Mouse (Mus musculus) midbrain, embryonic 13.5 days (tissue): ENCODE measurements at regions not wholly inside any gene's neighbourhood (a gene's known extent, or its start where the extent isn't known, plus 50 kb on each side); places are given as distances from the start of the nearest gene placed in this dataset.

Experiments
- ATAC-seq: fragments of 200-750 bp; cut with Nextera tagmentation; 2 replicates; pipeline ENCODE4 v1.8.0; 2017; ENCODE audit warnings: mild to moderate bottlenecking, moderate TSS enrichment, moderate library complexity
- H3K27ac ChIP-seq: fragments of 300-500 bp; sonication (generic); 2 replicates; pipeline ENCODE4 v1.5.1; 2015; ENCODE audit warnings: inconsistent platforms, mild to moderate bottlenecking, moderate library complexity
- H3K27me3 ChIP-seq: fragments of 300-500 bp; sonication (generic); 2 replicates; pipeline ENCODE4 v1.6.1; 2015; ENCODE audit warnings: mild to moderate bottlenecking, inconsistent platforms
- H3K36me3 ChIP-seq: fragments of 300-500 bp; sonication (generic); 2 replicates; pipeline ENCODE4 v1.6.1; 2015; ENCODE audit warnings: mild to moderate bottlenecking, inconsistent platforms
- H3K4me1 ChIP-seq: fragments of 300-500 bp; sonication (generic); replicated peaks from 2 replicates; pipeline ENCODE4 v1.6.1; 2015; ENCODE audit warnings: inconsistent platforms
- H3K4me2 ChIP-seq: fragments of 300-500 bp; sonication (generic); replicated peaks from 2 replicates; pipeline ENCODE4 v1.6.1; 2015; ENCODE audit warnings: moderate library complexity, mild to moderate bottlenecking, inconsistent platforms
- H3K4me3 ChIP-seq: fragments of 300-500 bp; sonication (generic); replicated peaks from 2 replicates; pipeline ENCODE4 v1.5.1; 2015; ENCODE audit warnings: mild to moderate bottlenecking, inconsistent platforms
- H3K9ac ChIP-seq: fragments of 300-500 bp; sonication (generic); replicated peaks from 2 replicates; pipeline ENCODE4 v1.6.1; 2015; ENCODE audit warnings: mild to moderate bottlenecking, inconsistent platforms
- H3K9me3 ChIP-seq: fragments of 300-500 bp; sonication (generic); 2 replicates; pipeline ENCODE4 v1.6.1; 2016; ENCODE audit warnings: mild to moderate bottlenecking, inconsistent platforms
- WGBS: fragments of 180-500 bp; shearing (Covaris S2); methylation state at CpG from one replicate; pipeline ENCODE4 v1.1.7; 2015; 5-methylcytosine and 5-hydroxymethylcytosine counted together

DNA sequence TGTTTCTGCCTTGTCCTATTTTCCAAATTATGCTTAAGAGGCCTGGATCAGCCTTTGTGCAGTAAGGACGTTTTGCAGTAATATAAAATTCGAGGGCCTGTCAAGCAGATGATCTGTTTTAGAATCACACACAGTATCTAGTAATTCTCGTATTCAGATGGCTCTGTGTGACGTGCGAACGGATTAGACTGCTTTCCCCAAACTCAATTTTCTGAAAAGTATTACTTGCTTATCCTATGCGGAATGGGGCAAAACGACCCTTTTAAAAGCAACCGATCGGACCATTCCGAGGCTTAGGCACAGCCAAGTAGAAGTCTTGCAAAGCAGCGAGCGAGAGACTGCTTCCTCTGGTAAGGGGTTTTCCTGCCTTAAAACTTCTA is 115.1 kb upstream of the Cblb start:
- Histone ChIP-seq H3K36me3 (no peaks in the 10 kb centered on the region), H3K4me2 (peak overlapping the region; percentile 42), H3K9me3 (no peaks in the 10 kb centered on the region), H3K27ac (peak overlapping the region; percentile 59), H3K27me3 (no peaks in the 10 kb centered on the region), H3K4me1 (peaks cover 25% of the 10 kb centered on the region), H3K9ac (0 out of 2 replicates have a peak overlapping the region, but pooled peaks have one; percentile 4), H3K4me3 (peak overlapping the region; percentile 5; the same call in 1 of the 2 replicates)
- 47% methylated on average over 13 of the region's 13 CpGs for WGBS
- ATAC-seq, result 0 out of 2 replicates have a peak, but pooled peaks have one; percentile 19

DNA sequence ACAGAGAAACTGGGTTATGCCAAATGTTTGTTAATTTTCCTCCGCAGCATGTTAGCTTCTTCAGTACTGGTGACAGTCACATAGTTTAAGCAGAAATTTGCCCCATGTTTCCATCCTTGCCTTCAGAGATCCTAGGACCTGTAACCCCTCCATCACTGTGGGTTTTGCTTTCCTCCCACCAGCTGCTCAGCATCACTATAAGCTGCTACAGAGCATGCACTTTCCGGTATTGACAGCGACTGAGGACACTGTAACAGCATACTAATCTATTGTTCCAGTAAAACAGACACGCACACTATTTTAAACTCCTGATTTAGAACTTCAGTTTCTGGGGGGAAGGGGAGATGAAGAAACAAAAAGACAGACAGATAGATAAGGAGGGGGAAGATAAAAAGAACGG is 114.7 kb upstream of the Cblb start:
- no peaks in the 10 kb centered on the region for H3K27me3 ChIP-seq
- no peak overlapping the region for H3K4me3 ChIP-seq
- 42% methylated on average over 5 of the region's 5 CpGs for WGBS
- H3K36me3 ChIP-seq, result no peaks in the 10 kb centered on the region
- ATAC-seq, result peak; percentile 66
- no peaks in the 10 kb centered on the region for H3K9me3 ChIP-seq
- 0 out of 2 replicates have a peak overlapping the region, but pooled peaks have one; percentile 4 for H3K9ac ChIP-seq
- peaks cover 25% of the 10 kb centered on the region for H3K4me1 ChIP-seq
- peak overlapping the region; percentile 59 for H3K27ac ChIP-seq
- H3K4me2 ChIP-seq, result peak overlapping the region; percentile 42

DNA sequence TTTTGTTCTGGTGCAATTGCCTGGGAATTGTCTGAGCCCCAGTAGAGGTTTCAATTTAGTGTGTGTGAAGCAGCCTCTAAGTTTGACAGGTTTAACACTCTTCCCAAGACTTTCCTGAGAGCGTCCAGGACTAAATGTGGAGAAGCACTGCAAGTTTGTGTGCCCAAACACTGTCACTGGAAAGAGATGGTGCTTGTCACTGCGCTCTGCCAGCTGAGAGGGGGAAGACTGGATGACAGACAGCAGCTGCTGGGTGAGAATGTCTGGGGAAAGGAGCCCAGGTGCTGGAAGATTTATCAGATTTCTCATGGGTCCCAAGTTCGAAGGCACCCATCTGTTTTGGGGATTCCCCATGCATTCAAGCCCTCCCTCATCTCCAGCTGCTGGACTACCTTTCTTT is 114.2 kb upstream of the Cblb start:
- no peaks in the 10 kb centered on the region for H3K36me3 ChIP-seq
- ATAC-seq, result peak; percentile 43; the same call in 1 of the 2 replicates
- peaks cover 25% of the 10 kb centered on the region for H3K4me1 ChIP-seq
- no peak overlapping the region for H3K9ac ChIP-seq
- H3K27ac ChIP-seq, result 0 out of 2 replicates have a peak overlapping the region, but pooled peaks have one; percentile 59
- 53% methylated on average over 3 of the region's 3 CpGs for WGBS
- H3K4me3 ChIP-seq, result no peak overlapping the region
- no peaks in the 10 kb centered on the region for H3K9me3 ChIP-seq
- H3K4me2 ChIP-seq, result no peak overlapping the region
- no peaks in the 10 kb centered on the region for H3K27me3 ChIP-seq

DNA sequence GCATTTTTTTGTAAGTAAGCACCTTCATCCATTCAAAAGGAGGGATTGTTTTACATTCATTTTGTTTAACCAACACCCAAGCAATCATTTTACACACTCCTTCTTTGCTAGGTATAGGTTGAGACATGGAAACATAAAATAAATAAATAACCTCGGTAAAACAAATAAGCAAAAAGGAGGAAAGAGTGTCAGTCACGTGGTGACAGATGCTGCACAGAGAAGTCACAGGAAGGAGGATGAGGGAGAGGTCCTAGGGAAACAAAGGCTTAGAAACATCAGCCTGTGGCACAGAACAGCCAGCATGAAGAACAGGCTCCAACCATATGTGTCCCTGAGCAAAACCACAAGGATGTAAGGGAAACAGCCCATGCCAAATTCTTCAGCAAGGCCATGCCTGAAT is 113.5 kb upstream of the Cblb start:
- peaks cover 25% of the 10 kb centered on the region for H3K4me1 ChIP-seq
- H3K27me3 ChIP-seq, result no peaks in the 10 kb centered on the region
- H3K36me3 ChIP-seq, result no peaks in the 10 kb centered on the region
- H3K9ac ChIP-seq, result no peak overlapping the region
- H3K27ac ChIP-seq, result no peak overlapping the region
- no peak for ATAC-seq
- H3K9me3 ChIP-seq, result no peaks in the 10 kb centered on the region
- no peak overlapping the region for H3K4me3 ChIP-seq
- H3K4me2 ChIP-seq, result no peak overlapping the region
- WGBS, result 46% methylated on average over 2 of the region's 2 CpGs

DNA sequence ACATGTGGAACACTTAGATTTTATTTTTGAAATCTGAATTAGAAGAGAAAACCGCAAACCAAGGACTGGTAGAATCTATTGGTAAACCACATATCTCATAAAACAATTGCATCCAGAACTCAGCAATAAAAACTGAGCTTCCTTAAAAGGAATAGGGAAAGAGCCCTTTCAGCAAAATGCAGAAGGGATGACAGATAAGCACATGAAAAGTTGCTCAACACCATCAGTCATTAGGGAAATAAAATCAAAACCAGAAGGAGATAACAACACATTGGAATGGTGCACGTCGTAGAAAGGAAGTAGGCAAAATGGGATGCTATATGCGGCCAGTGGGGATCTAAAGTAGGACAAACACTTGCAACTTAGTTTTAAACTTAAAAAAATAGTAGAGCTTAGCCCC is 110.0 kb upstream of the Cblb start:
- ATAC-seq, result no peak
- WGBS, result 93% methylated on average over 4 of the region's 4 CpGs
- no peak overlapping the region for H3K27ac ChIP-seq
- H3K4me1 ChIP-seq, result peaks cover 16% of the 10 kb centered on the region
- H3K4me3 ChIP-seq, result no peak overlapping the region
- H3K9ac ChIP-seq, result no peak overlapping the region
- H3K9me3 ChIP-seq, result no peaks in the 10 kb centered on the region
- H3K27me3 ChIP-seq, result no peaks in the 10 kb centered on the region
- H3K4me2 ChIP-seq, result no peak overlapping the region
- H3K36me3 ChIP-seq, result no peaks in the 10 kb centered on the region

DNA sequence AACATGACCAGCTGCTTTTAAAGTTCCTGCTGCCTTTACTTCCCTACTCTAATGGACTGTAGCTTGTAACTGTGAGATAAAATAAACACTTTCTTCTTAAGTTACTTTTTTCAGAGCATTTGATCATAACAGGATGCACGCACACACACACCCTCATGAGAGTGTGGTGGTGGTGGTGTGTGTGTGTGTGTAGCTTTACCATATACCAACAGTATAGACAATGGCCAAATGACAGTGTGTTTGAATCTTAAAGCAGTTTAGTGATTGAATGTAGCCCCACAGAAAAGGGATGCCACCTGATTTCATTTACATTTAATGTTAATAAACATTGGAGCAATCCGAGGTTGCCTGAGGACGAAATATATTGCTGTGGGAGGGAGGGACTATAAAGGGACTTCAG is 108.4 kb upstream of the Cblb start:
- Histone ChIP-seq H3K27me3 (no peaks in the 10 kb centered on the region), H3K36me3 (no peaks in the 10 kb centered on the region), H3K27ac (no peak overlapping the region), H3K4me1 (peaks cover 1% of the 10 kb centered on the region; the same call in 1 of the 2 replicates), H3K9ac (no peak overlapping the region), H3K4me2 (no peak overlapping the region), H3K9me3 (no peaks in the 10 kb centered on the region), H3K4me3 (no peak overlapping the region)
- ATAC-seq, result no peak
- 67% methylated on average over 3 of the region's 3 CpGs for WGBS

DNA sequence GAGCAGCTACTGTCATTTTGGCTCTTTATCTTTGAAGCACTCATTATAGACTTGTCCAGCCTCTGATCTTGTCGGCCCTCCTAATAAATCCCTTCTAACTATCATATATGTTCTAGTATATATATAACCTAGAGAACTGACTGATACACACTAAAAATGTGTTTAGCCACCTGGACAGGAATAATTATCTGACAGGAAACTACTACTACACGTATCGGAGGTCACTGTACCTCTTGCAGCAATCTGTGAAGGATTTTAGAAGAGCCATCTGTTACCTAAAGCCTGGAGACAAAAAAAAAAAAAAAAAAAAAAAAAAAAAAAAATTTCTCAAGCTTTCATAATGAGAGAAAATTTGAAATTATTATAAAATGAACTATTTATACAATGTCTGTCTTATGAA is 105.4 kb upstream of the Cblb start:
- Histone ChIP-seq H3K27ac (no peak overlapping the region), H3K9ac (no peak overlapping the region), H3K4me3 (no peak overlapping the region), H3K4me1 (no peaks in the 10 kb centered on the region), H3K27me3 (no peaks in the 10 kb centered on the region), H3K36me3 (no peaks in the 10 kb centered on the region), H3K9me3 (no peaks in the 10 kb centered on the region), H3K4me2 (no peak overlapping the region)
- WGBS, result 91% methylated on average over 3 of the region's 3 CpGs
- no peak for ATAC-seq

DNA sequence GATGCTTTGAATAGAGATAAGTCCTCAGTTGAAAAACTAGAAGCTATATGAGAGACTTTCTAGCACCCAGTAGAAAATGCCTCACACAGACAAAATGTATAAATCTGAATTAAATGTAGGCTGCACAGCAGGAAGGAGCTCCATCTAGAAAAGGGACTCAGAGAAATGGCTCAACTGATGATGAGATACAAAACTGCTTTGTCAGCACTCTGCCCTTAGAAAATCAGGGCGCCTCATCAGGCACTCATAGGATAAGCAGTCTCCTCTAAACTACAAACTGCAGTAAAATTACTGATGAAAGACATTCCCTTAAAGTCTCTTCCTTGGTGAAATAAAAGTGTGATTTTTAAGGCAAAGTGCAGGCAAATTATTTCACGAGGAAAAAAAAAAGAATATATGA is 97.9 kb upstream of the Cblb start:
- H3K27ac ChIP-seq, result no peak overlapping the region
- H3K9me3 ChIP-seq, result no peaks in the 10 kb centered on the region
- H3K4me1 ChIP-seq, result no peaks in the 10 kb centered on the region
- no peak overlapping the region for H3K4me3 ChIP-seq
- no peaks in the 10 kb centered on the region for H3K27me3 ChIP-seq
- ATAC-seq, result no peak
- no peak overlapping the region for H3K9ac ChIP-seq
- no peak overlapping the region for H3K4me2 ChIP-seq
- WGBS, result 88% methylated on average over 2 of the region's 2 CpGs
- no peaks in the 10 kb centered on the region for H3K36me3 ChIP-seq

DNA sequence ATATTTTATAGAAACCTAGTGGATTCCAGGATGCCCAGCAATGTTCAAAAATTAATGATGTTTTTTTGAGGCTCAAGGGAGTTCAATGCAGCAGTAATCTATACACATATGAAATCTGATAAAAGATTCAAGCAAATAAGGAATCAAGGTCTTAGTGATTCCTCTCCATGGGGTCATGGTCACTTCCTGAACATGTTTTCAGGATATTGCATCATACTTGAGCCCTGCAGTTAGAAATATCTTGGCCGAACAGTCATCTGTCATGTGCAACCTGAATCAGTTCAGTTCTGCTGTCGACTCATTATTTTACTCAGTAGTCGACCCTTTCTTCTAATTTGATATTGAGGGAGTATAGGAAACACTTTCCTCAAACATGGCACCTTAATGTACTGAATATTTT is 97.1 kb upstream of the Cblb start:
- H3K4me2 ChIP-seq, result no peak overlapping the region
- no peaks in the 10 kb centered on the region for H3K36me3 ChIP-seq
- no peaks in the 10 kb centered on the region for H3K4me1 ChIP-seq
- WGBS, result 93% methylated on average over 3 of the region's 3 CpGs
- no peaks in the 10 kb centered on the region for H3K9me3 ChIP-seq
- no peaks in the 10 kb centered on the region for H3K27me3 ChIP-seq
- no peak for ATAC-seq
- H3K9ac ChIP-seq, result no peak overlapping the region
- no peak overlapping the region for H3K4me3 ChIP-seq
- no peak overlapping the region for H3K27ac ChIP-seq

DNA sequence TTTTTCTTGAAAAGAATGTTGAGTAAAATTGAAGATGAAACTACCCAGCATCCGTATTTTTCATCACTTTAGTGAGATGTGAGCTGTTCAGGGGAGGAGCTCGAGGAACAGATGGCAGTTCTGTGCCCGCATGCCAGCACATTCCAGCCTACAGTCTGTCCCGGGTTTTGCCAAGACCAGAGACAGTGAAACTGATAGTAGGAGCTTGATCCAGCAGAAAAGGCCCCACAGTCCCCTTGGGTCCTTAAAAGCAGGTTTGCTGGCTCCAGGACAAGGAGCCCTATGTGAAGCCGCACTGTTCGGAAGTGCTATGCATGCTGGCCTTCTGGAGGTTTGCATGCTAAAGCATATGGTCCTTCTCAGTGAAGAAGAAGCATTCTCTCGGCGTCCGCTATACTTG is 93.7 kb upstream of the Cblb start:
- Histone ChIP-seq H3K9me3 (no peaks in the 10 kb centered on the region), H3K4me1 (no peaks in the 10 kb centered on the region), H3K9ac (no peak overlapping the region), H3K27ac (no peak overlapping the region), H3K4me2 (no peak overlapping the region), H3K36me3 (no peaks in the 10 kb centered on the region), H3K27me3 (no peaks in the 10 kb centered on the region), H3K4me3 (no peak overlapping the region)
- no peak for ATAC-seq
- 92% methylated on average over 9 of the region's 9 CpGs for WGBS

DNA sequence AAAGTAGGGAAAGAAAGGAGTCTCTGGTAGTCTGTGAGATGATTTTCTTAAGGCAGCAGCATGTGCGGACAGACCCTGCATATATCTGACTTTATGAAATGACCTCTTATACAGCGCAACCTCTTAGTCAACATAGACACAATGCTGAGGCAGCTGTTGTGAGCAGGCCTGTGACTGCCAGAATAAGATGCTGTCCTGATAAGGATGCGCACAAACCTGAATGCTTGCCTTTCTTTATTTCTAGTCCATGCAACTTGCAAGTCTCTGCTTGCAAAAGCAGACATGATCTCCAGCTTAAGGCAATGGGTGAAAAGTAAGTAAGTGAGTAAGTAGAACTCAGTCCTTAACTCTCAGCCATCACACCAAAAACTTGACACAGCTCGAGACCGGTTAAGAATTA is 92.0 kb upstream of the Cblb start:
- H3K4me2 ChIP-seq, result no peak overlapping the region
- no peaks in the 10 kb centered on the region for H3K27me3 ChIP-seq
- no peaks in the 10 kb centered on the region for H3K36me3 ChIP-seq
- H3K4me1 ChIP-seq, result no peaks in the 10 kb centered on the region
- 90% methylated on average over 5 of the region's 5 CpGs for WGBS
- H3K27ac ChIP-seq, result no peak overlapping the region
- ATAC-seq, result no peak
- H3K4me3 ChIP-seq, result no peak overlapping the region
- H3K9ac ChIP-seq, result no peak overlapping the region
- no peaks in the 10 kb centered on the region for H3K9me3 ChIP-seq

DNA sequence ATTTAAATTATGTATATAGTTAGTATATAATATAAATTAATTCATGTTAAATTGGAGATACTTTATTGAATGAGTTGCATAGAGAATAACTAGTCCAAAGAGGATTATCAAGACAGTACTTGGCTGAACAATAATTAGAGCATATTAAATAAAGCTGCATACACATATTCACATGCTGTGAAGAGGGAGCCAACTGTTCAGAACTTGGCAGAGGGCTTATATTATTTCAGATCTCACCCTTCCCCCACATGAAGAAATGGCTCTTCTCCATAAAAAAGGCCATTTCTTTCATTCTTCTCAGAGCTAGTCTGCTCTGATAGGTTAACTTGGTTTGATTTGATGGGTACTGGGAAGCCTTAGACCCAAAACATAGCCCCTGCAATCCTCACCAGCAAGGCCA is 90.5 kb upstream of the Cblb start:
- Histone ChIP-seq H3K27me3 (no peaks in the 10 kb centered on the region), H3K36me3 (no peaks in the 10 kb centered on the region), H3K27ac (no peak overlapping the region), H3K4me1 (no peaks in the 10 kb centered on the region), H3K9me3 (no peaks in the 10 kb centered on the region), H3K9ac (no peak overlapping the region), H3K4me3 (no peak overlapping the region), H3K4me2 (no peak overlapping the region)
- no peak for ATAC-seq

DNA sequence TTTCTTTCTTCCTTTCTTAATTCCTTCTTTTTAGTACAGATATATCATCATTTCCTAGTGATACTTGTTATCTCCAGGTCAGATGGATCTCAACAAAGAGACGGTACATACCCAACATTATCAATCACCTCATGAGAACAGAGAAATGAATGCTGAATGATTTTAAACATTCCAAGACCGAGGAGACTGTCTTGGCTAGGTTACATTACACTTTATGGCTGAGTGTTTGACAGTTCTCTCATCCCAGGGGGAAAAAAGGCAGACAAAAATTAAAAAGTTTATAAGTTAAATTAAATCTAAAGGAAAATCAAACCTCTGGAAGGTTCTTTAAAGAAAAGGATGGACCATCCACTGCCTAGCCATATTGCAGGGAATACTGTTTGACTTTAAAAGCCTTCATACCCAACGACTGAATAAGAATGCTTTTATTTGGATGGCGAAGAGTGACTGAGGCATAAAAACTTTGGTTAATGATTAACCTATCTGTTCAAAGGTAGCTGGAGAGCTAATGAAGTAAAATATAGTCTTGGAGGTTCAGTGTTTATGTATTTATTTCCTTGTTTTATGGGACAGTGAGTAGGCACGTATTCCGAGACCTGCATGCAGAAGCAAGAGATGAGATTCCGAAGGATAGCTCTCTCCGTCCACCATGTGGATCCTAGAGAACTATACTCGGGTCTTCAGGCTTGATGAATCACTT is 88.4 kb upstream of the Cblb start:
- no peak for ATAC-seq
- no peaks in the 10 kb centered on the region for H3K9me3 ChIP-seq
- H3K9ac ChIP-seq, result no peak overlapping the region
- H3K4me1 ChIP-seq, result no peaks in the 10 kb centered on the region
- no peaks in the 10 kb centered on the region for H3K36me3 ChIP-seq
- H3K4me2 ChIP-seq, result no peak overlapping the region
- no peak overlapping the region for H3K4me3 ChIP-seq
- WGBS, result 92% methylated on average over 9 of the region's 9 CpGs
- no peaks in the 10 kb centered on the region for H3K27me3 ChIP-seq
- no peak overlapping the region for H3K27ac ChIP-seq
